Mouse (Mus musculus): ENCODE measurements around the gene Ptprm.
"Not testable (repeated sequence)": the region's sequence is repeated elsewhere in the genome, so short reads cannot be mapped to it uniquely, and the experiment has no call there.

Ptprm gene

DNA sequence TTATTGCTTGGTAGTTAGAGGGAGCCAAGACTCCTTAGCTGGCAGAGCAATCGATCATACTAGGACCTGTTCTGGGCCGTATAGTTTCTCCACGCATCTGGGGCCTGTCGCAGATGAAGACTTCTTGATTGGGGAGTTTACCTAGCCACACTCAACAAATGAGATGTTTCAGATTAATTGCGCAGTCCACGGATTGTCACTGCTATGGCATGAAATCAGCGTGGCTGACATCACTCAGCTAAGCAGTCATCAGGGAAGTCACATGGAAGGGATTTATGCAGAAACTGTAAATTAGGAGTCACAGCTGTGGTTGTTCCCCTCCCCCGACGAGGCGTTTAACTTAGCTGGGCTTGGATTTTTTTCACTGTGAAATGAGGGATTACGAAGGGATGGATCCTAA is 479.4 kb downstream of the Ptprm start:
- no peak for DNase-seq (ENCODE audit: low read depth, low spot score)

GRCm38 (mm10) chr17:66871396-66871795 is 482.9 kb downstream of the Ptprm start:
- DNase-seq (ENCODE audit: low read depth, low spot score), result no peak

GRCm38 (mm10) chr17:66869581-66870002 is 484.7 kb downstream of the Ptprm start:
- DNase-seq (ENCODE audit: low read depth, low spot score), result no peak

GRCm38 (mm10) chr17:66864441-66864840 is 489.8 kb downstream of the Ptprm start:
- DNase-seq (ENCODE audit: low read depth, low spot score), result no peak

- DNase-seq (ENCODE audit: low read depth, low spot score), result no peak
Measured at GRCm38 (mm10) chr17:66861557-66861956, 492.7 kb downstream of the Ptprm start.

DNA sequence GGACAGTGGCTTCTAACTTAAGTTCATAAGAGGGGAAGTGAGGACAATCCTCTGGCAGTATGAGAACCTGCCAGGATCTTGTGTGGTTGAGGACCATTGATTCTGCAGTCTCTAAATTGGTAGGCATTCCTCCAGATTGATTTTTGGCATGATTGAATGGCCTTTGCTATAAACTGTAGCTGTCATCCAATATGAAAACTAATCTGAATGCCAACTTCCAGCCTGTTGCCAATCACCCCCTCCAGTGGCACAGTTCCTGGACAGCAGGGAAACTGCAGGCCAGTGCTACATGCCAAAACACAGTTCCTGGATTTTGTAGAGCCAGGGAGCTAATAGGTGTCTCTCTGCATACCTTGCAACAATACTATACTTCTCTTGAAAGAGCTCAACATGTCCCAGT is 495.5 kb downstream of the Ptprm start:
- no peak for DNase-seq (ENCODE audit: low read depth, low spot score)

DNA sequence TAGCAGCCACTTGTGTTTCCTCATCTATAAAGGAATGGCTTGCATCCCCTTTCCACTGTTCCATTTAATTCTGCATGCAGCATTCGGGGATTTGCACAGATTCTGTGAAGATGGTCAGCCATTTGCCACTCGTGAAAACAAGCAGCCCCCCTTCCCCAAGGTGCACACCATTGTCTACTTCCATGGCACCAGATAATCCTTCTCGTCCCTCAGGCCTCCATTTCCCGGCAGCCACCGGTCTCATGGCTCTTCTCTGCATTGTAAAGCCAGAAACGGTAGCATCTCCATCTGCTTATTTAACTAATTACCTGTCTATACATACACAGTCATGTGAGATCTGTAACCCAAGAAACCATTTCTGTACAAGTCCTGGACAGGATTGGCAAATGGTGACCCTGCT is 501.8 kb downstream of the Ptprm start:
- DNase-seq (ENCODE audit: low read depth, low spot score), result no peak

DNA sequence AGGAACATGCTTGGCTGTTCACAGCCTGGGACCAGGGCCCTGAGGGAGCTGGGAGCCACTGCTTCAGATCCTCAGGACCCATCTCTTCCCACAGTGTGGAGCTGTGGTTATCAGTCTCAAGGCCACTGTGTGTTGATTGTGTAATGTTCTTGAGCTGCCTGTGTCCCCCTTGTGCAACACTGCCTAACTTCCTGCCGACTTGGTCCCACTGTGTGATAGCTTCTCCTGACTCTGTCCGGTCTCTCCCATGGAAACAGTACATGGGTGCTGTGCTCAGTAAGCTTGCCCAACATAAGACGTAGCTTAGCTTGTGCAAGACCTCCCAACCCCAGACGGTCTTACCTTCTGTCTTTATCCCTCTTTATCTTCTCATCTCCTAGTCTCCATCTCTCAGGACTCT is 507.2 kb downstream of the Ptprm start:
- DNase-seq (ENCODE audit: low read depth, low spot score), result not testable (repeated sequence)

DNA sequence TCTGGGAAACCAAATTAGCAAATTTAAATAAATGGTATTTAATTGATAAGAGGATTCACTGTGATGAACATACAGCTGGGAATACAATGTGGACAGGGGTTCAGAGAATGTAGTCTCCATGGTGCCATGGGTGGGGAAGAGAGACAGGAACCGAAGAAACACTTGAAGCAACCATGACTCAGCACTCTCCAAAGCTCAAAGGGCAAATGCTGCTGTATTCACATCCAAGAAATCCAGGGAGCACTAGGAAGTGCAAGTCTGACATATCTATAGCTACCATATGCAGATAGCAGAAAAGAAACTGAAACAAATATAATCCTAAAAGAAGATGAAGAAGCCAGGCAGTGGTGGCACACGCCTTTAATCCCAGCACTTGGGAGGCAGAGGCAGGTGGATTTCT is 531.9 kb downstream of the Ptprm start:
- no peak for DNase-seq (ENCODE audit: low read depth, low spot score)

GRCm38 (mm10) chr17:66817380-66817779 is 536.9 kb downstream of the Ptprm start:
- DNase-seq (ENCODE audit: low read depth, low spot score), result no peak

DNA sequence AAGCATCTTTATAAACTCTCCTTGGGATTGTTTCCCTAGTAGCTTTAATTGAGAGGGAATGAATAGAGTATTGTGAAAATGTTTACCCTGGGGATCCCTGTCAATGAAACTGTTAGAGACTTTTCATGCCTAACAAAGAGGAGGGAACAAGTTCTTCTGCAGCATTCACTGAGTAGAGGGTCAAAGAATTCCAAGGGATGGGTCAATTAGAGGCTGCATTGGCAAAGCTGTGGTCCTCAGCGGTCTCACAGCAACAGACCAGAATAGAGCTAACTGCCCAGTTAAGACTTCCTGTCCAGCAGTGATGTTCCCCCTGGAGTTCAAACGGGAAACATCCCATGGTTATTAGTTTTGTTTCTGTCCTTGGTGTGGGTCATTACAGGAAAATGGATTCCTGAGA is 538.3 kb downstream of the Ptprm start:
- DNase-seq (ENCODE audit: low read depth, low spot score), result no peak

- no peak for DNase-seq (ENCODE audit: low read depth, low spot score)
Measured at GRCm38 (mm10) chr17:66813786-66814185, 540.5 kb downstream of the Ptprm start.

DNA sequence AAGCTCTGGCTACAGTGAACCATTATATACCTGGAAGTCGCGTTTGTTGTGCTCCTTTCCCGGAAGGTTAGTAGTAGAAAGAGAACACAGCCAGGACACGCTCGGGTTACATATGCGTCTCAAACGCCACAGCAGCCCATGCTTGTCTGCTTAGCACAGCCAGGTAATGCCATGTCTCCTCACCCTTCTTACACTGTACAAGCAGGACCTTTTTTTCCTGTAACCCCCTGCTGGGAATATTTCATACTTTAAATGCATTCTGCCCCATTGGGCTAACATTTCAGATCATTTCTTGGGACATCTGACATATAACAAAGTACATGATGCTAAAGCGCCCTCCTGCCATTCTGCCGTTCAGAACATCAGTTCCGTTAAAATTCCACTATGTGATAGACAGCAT is 540.9 kb downstream of the Ptprm start:
- DNase-seq (ENCODE audit: low read depth, low spot score), result no peak

- no peak for DNase-seq (ENCODE audit: low read depth, low spot score)
Measured at GRCm38 (mm10) chr17:66809786-66810185, 544.5 kb downstream of the Ptprm start.

DNA sequence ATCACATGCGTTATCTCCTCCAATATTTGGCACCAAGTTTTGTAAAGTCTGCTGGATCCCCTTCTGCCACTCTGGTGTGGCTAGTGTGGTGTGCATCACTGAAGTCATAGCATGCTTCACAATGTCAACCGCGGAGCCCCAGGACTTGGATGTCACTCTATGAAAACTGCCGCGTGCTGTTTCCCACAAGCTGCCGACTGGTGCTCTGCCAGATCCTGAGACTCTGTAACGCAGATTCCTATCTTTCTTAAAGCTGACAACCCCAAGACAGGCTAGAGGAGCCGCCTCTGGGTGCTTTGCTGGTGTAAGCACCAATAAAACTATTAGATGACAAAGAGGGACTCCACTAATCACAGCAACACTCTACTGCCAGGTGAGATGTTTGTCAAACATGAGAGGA is 546.1 kb downstream of the Ptprm start:
- no peak for DNase-seq (ENCODE audit: low read depth, low spot score)

- DNase-seq (ENCODE audit: low read depth, low spot score), result no peak
Measured at GRCm38 (mm10) chr17:66801831-66802687, 552.2 kb downstream of the Ptprm start.

- DNase-seq (ENCODE audit: low read depth, low spot score), result no peak
Measured at GRCm38 (mm10) chr17:66800231-66800630, 554.0 kb downstream of the Ptprm start.

GRCm38 (mm10) chr17:66786166-66786565 is 568.1 kb downstream of the Ptprm start:
- no peak for DNase-seq (ENCODE audit: low read depth, low spot score)

DNA sequence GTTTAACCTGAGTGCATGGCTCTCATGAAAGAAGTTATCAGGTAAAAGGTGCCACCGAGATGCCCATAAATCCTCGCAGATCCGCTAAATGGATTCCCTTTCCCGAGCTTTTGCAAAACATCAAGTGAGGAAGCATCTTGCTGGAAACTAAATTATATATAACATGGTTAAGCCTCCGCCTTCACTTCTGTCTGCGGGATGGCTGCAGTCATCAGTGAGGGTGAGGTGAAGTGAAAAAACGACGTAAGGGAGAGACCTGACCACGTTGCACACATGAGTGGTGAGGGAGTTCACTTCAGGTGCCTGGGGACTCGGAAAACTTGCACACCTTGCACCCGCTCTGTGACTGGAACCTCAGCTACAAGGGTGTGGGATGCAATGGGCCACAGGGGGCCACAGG is 568.7 kb downstream of the Ptprm start:
- DNase-seq (ENCODE audit: low read depth, low spot score), result no peak

DNA sequence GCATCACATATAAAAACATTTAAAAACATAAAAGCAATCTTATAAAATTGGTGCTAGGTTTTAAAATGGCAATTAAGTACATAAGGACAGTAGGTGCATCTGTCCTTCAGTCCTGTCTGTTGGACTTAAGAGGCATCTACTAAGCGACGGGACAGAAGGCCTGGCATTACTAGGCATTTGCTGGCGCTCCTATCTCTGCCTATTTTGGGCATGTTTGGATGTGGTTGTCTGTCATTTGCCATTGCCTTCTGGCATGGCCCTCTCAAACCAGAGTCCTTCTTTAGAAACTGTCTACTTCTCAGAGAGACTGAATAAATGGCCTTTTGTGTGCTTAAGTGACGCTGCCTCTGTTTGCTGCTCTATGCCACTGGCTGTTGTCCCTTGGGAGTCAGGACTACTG is 570.7 kb downstream of the Ptprm start:
- no peak for DNase-seq (ENCODE audit: low read depth, low spot score)

- DNase-seq (ENCODE audit: low read depth, low spot score), result no peak
Measured at GRCm38 (mm10) chr17:66783075-66783492, 571.2 kb downstream of the Ptprm start.

- no peak for DNase-seq (ENCODE audit: low read depth, low spot score)
Measured at GRCm38 (mm10) chr17:66781910-66782309, 572.3 kb downstream of the Ptprm start.

GRCm38 (mm10) chr17:66779026-66779425 is 575.2 kb downstream of the Ptprm start:
- no peak for DNase-seq (ENCODE audit: low read depth, low spot score)
